Mouse (Mus musculus) MEL-GATA-1-ER (cell line): ENCODE results near the gene Lhx5.

ENCODE experiments used
- DNase-seq: peaks from one replicate; pipeline ENCODE4 v3.0.0-alpha.2; 2012; ENCODE audit warnings: low read depth; ENCODE audit errors: extremely low read depth

Lhx5 gene

GRCm38 (mm10) chr5:120431649-120432485 is at the start of gene Lhx5:
Gene Lhx5 (plus strand): TSS chr5:120431699.
- no peak for DNase-seq

- no peak for DNase-seq
These were observed 45.1 kb upstream of the Lhx5 start for GRCm38 (mm10) chr5:120386361-120386760.

- no peak for DNase-seq
These were observed 42.7 kb upstream of the Lhx5 start for GRCm38 (mm10) chr5:120388765-120389164.

- DNase-seq: no peak
These were observed 41.5 kb upstream of the Lhx5 start for GRCm38 (mm10) chr5:120389973-120390372.

- no peak for DNase-seq
These were observed 37.4 kb upstream of the Lhx5 start for GRCm38 (mm10) chr5:120393871-120394667.

GRCm38 (mm10) chr5:120397988-120398387 is 33.5 kb upstream of the Lhx5 start:
- no peak for DNase-seq

GRCm38 (mm10) chr5:120404831-120405591 is 26.5 kb upstream of the Lhx5 start:
- DNase-seq: no peak

- DNase-seq: no peak
These were observed 22.6 kb upstream of the Lhx5 start for GRCm38 (mm10) chr5:120408933-120409332.

- DNase-seq: no peak
These were observed 21.8 kb upstream of the Lhx5 start for GRCm38 (mm10) chr5:120409385-120410378.

- no peak for DNase-seq
These were observed 18.1 kb upstream of the Lhx5 start for GRCm38 (mm10) chr5:120413436-120413835.

- DNase-seq: no peak
These were observed 11.4 kb upstream of the Lhx5 start for GRCm38 (mm10) chr5:120420106-120420505.

- no peak for DNase-seq
These were observed 7.5 kb upstream of the Lhx5 start for GRCm38 (mm10) chr5:120424039-120424438.

GRCm38 (mm10) chr5:120424657-120425056 is 6.8 kb upstream of the Lhx5 start:
- no peak for DNase-seq

- DNase-seq: no peak
These were observed 5.8 kb upstream of the Lhx5 start for GRCm38 (mm10) chr5:120425711-120426110.

- no peak for DNase-seq
These were observed 4.9 kb upstream of the Lhx5 start for GRCm38 (mm10) chr5:120426572-120426971.

GRCm38 (mm10) chr5:120427451-120427938 is 4.0 kb upstream of the Lhx5 start:
- DNase-seq: no peak

GRCm38 (mm10) chr5:120428189-120428838 is 3.2 kb upstream of the Lhx5 start:
- no peak for DNase-seq

- DNase-seq: no peak
These were observed 2.5 kb upstream of the Lhx5 start for GRCm38 (mm10) chr5:120428990-120429389.

- DNase-seq: no peak
These were observed 1.8 kb upstream of the Lhx5 start for GRCm38 (mm10) chr5:120429692-120430091.
